Comparison of ENCODE assay signal across 7 mouse cellular contexts in genomic region chr2:167061381-167062034, GRCm38 (mm10). TPM values are rescaled to one million over a fixed set of nuclear protein-coding genes. Genes with fewer than 3 reads are reported as not detected.
DNase-seq lines count a peak whose midpoint lies in the region; ATAC-seq and TF ChIP-seq lines count a peak whose summit lies in the region.

No protein-coding gene starts in this region.

- ATAC-seq in neural tube, embryonic 11.5 days (ENCODE audit: insufficient read depth, low FRiP score, low TSS enrichment) = no peak
- no peak for ATAC-seq in limb, embryonic 11.5 days (ENCODE audit: insufficient number of reproducible peaks, low FRiP score, low TSS enrichment, low read depth)

- H3K4me2 ChIP-seq in neural tube, embryonic 11.5 days (ENCODE audit: low read depth) = peak overlapping the region; percentile 53
- H3K4me2 ChIP-seq in limb, embryonic 11.5 days (ENCODE audit: low read depth, severe bottlenecking) = peak overlapping the region; percentile 60

- H3K4me1 ChIP-seq in neural tube, embryonic 11.5 days (ENCODE audit: control insufficient read depth, insufficient read depth, low read length) = peaks cover 18% of the 10 kb centered on the region
- peaks cover 51% of the 10 kb centered on the region for H3K4me1 ChIP-seq in forebrain, embryonic 10.5 days
- H3K4me1 ChIP-seq in limb, embryonic 11.5 days (ENCODE audit: control insufficient read depth, insufficient read depth, low read length) = peaks cover 20% of the 10 kb centered on the region
- peaks cover 18% of the 10 kb centered on the region for H3K4me1 ChIP-seq in olfactory bulb, adult 2 months (ENCODE audit: control insufficient read depth, insufficient read depth, low read length)

- H3K9ac ChIP-seq in neural tube, embryonic 11.5 days (ENCODE audit: low read length) = peak overlapping the region; percentile 96
- H3K9ac ChIP-seq in limb, embryonic 11.5 days (ENCODE audit: low read length) = peak overlapping the region; percentile 88

- WGBS in neural tube, embryonic 11.5 days = 20% methylated on average over 11 of the region's 11 CpGs
- WGBS in forebrain, embryonic 10.5 days = 27% methylated on average over 11 of the region's 11 CpGs
- 14% methylated on average over 11 of the region's 11 CpGs for WGBS in limb, embryonic 11.5 days
- 10% methylated on average over 11 of the region's 11 CpGs for WGBS in olfactory bulb, adult 2 months

- H3K9me3 ChIP-seq in neural tube, embryonic 11.5 days (ENCODE audit: control insufficient read depth, low read length) = no peaks in the 10 kb centered on the region
- no peaks in the 10 kb centered on the region for H3K9me3 ChIP-seq in forebrain, embryonic 10.5 days
- no peaks in the 10 kb centered on the region for H3K9me3 ChIP-seq in limb, embryonic 11.5 days (ENCODE audit: control insufficient read depth, low read length)

- H3K27ac ChIP-seq in neural tube, embryonic 11.5 days (ENCODE audit: low read depth, low read length) = no peak overlapping the region
- H3K27ac ChIP-seq in forebrain, embryonic 10.5 days = peak overlapping the region; percentile 98
- H3K27ac ChIP-seq in limb, embryonic 11.5 days (replicated peaks; ENCODE audit: low read depth, low read length) = no peak overlapping the region
- H3K27ac ChIP-seq in olfactory bulb, adult 2 months (ENCODE audit: insufficient read depth, low read depth, low read length) = peak overlapping the region; percentile 49

- peaks cover 10% of the 10 kb centered on the region for H3K36me3 ChIP-seq in neural tube, embryonic 11.5 days (ENCODE audit: control insufficient read depth, insufficient read depth, low read length)
- peaks cover 61% of the 10 kb centered on the region for H3K36me3 ChIP-seq in forebrain, embryonic 10.5 days (replicated peaks)
- peaks cover 17% of the 10 kb centered on the region for H3K36me3 ChIP-seq in limb, embryonic 11.5 days (ENCODE audit: control insufficient read depth, insufficient read depth, low read length)

- TF ChIP-seq CTCF in olfactory bulb, adult 2 months (IDR thresholded peaks at IDR 0.05; ENCODE audit: insufficient read depth, low read depth, low read length) = no peak

- H3K27me3 ChIP-seq in neural tube, embryonic 11.5 days (ENCODE audit: control insufficient read depth, insufficient read depth, low read length) = no peaks in the 10 kb centered on the region
- no peaks in the 10 kb centered on the region for H3K27me3 ChIP-seq in forebrain, embryonic 10.5 days (ENCODE audit: poor library complexity, severe bottlenecking)
- H3K27me3 ChIP-seq in limb, embryonic 11.5 days (ENCODE audit: control insufficient read depth, insufficient read depth, low read length) = no peaks in the 10 kb centered on the region

- TF ChIP-seq POLR2A in olfactory bulb, adult 2 months (IDR thresholded peaks at IDR 0.05; ENCODE audit: insufficient read depth, low read depth, low read length) = no peak

- peak overlapping the region; percentile 90 for H3K4me3 ChIP-seq in neural tube, embryonic 11.5 days (ENCODE audit: low read depth, low read length)
- peak overlapping the region; percentile 87 for H3K4me3 ChIP-seq in forebrain, embryonic 10.5 days
- peak overlapping the region; percentile 62 for H3K4me3 ChIP-seq in limb, embryonic 11.5 days (ENCODE audit: low read depth, low read length)
- H3K4me3 ChIP-seq in olfactory bulb, adult 2 months (ENCODE audit: insufficient read depth, low read depth, low read length) = peak overlapping the region; percentile 57

- DNase-seq in neural tube, embryonic 11.5 days (ENCODE audit: low spot score) = no peak
- no peak for DNase-seq in neural tube, embryonic 10.5 days (ENCODE audit: extremely low spot score, low spot score)
- no peak for DNase-seq in forebrain, embryonic 10.5 days (ENCODE audit: extremely low spot score, low spot score)
- DNase-seq in limb, embryonic 11.5 days (ENCODE audit: low spot score) = no peak
- no peak for DNase-seq in MN1 (ENCODE audit: low spot score)
- no peak for DNase-seq in cerebellum, postnatal 14 days

RNA-seq across cellular contexts. Expression of gene Znfx1, which starts 1.3 kb away (rescaled TPM):
- 6.2 and 7.8 TPM in 2 replicates for polyA plus RNA-seq in neural tube, embryonic 11.5 days (2014; fragmentation: Nextera tagmentation; extraction: Ambion mirVana)
- 5.2 and 5.3 TPM in 2 replicates for polyA plus RNA-seq in forebrain, embryonic 10.5 days (2016; fragmentation: Nextera tagmentation; extraction: Ambion mirVana)
- polyA plus RNA-seq in limb, embryonic 11.5 days (2014; fragmentation: Nextera tagmentation; extraction: Ambion mirVana) = 4.7 and 5.6 TPM in 2 replicates
- not detected in 2 replicates for polyA plus RNA-seq in olfactory bulb, adult 2 months (2012; ENCODE audit: insufficient read depth, insufficient read length, low replicate concordance, missing spikeins)

RNA-seq across cellular contexts. Expression of gene Ddx27, which starts 46.5 kb away (rescaled TPM):
- 43.0 and 48.0 TPM in 2 replicates for polyA plus RNA-seq in neural tube, embryonic 11.5 days (2014; fragmentation: Nextera tagmentation; extraction: Ambion mirVana)
- polyA plus RNA-seq in forebrain, embryonic 10.5 days (2016; fragmentation: Nextera tagmentation; extraction: Ambion mirVana) = 76.1 and 77.8 TPM in 2 replicates
- polyA plus RNA-seq in limb, embryonic 11.5 days (2014; fragmentation: Nextera tagmentation; extraction: Ambion mirVana) = 49.3 and 54.0 TPM in 2 replicates
- not detected in 2 replicates for polyA plus RNA-seq in olfactory bulb, adult 2 months (2012; ENCODE audit: insufficient read depth, insufficient read length, low replicate concordance, missing spikeins)

Comparison
In these comparisons a context has a peak if more than half of its experiments do, and no peak if none do; other contexts are left out.
1. H3K27ac ChIP-seq: peak in forebrain, embryonic 10.5 days (single experiment) and olfactory bulb, adult 2 months (single experiment); none in neural tube, embryonic 11.5 days (single experiment) and limb, embryonic 11.5 days (single experiment).
2. Peak in every context shown above with its lines, with median percentiles within 50 percentile points of each other: H3K4me3 ChIP-seq.